Mouse (Mus musculus) embryo, embryonic 10.5 days (tissue): ENCODE measurements at regions not wholly inside any gene's neighbourhood (a gene's known extent, or its start where the extent isn't known, plus 50 kb on each side); places are given as distances from the start of the nearest gene placed in this dataset.
A peak's percentile ranks its signal among the peaks of the same experiment; 100 is the strongest.

Experiments used
- DNase-seq: peaks from one replicate; pipeline ENCODE4 v3.0.0-alpha.2; 2015; ENCODE audit warnings: low spot score

GRCm38 (mm10) chr8:74555434-74555833 lies 317.5 kb upstream of the Isx start:
- DNase-seq = no peak

GRCm38 (mm10) chr8:74557539-74558464 lies 315.2 kb upstream of the Isx start:
- DNase-seq = peak; percentile 2

- no peak for DNase-seq
Measured at GRCm38 (mm10) chr8:74561040-74561439, 311.9 kb upstream of the Isx start.
